Mouse (Mus musculus) Patski (cell line): ENCODE data around the gene Inip. TPM values are rescaled to one million over a fixed set of nuclear protein-coding genes. Genes with fewer than 3 reads are reported as not detected.

Experiments
- ATAC-seq: fragments of 100-300 bp; one replicate; pipeline ENCODE4 v1.8.0; 2021
- CTCF ChIA-PET: fragments of 350-600 bp; sonication (Branson Sonifier 250); formaldehyde crosslinking; loops from one replicate; lab custom pipeline; 2022; ENCODE audit warnings: inconsistent platforms; lab: Charles Lee
- POLR2A ChIA-PET: fragments of 350-600 bp; sonication (Branson Sonifier 250); formaldehyde crosslinking; loops from one replicate; lab custom pipeline; 2022; ENCODE audit warnings: antibody characterized with exemption, inconsistent platforms; lab: Charles Lee
- DNase-seq: peaks from one replicate; pipeline ENCODE4 v3.0.0-alpha.2; 2011; ENCODE audit warnings: low read depth, low spot score
- H3K27me3 ChIP-seq: fragments of 371-371 bp; one replicate; pipeline ENCODE4 v1.5.1; 2021
- CTCF ChIP-seq: fragments of 100-300 bp; IDR thresholded peaks from one replicate; pipeline ENCODE4 v1.5.1; 2021
- in situ Hi-C: fragments of 300-500 bp; cut with MboI; formaldehyde crosslinking; loops from 3 replicates; pipeline ENCODE4 v1.11.1; 2018; ENCODE audit warnings: low pct_unique_long_range_greater_than_20kb, mixed read lengths
- polyA plus RNA-seq: library from polyadenylated mRNA; unstranded; gene quantifications from one replicate; pipeline ENCODE4 v1.2.3, GENCODE M21; 2021

Gene Inip
- polyA plus RNA-seq, 1 experiment from 2014 or later = 11.1 TPM

DNA sequence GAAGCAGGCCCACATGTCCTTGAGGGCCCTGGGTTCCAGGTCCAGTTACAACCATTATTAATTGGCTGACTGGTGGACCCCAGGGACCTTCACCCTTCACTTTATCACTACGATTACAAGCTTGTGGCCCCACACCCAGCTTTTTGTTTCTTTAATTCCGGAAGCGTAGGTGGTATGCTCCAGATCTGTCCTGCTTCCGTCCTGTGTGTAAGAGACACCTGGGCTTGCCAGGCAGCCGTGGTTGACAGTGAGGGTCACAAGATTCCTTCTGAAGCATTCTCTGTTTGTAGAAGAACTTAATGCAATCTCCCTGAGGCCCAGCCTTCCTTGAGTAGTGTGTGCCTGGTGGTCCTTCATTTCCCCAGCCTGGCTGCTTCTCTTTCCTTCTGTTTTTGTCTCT lies 23.5 kb upstream of the Inip start:
- in situ Hi-C loops = no loop called here
- no peaks in the 10 kb centered on the region for H3K27me3 ChIP-seq
- DNase-seq (no peak), ATAC-seq (no peak)
- no peak for TF ChIP-seq CTCF
- ChIA-PET CTCF (interaction anchor here (1.3 kb wide), 1 partner anchor 10 kb away, joined by 4 read pairs; no protein-coding TSS in a partner anchor), POLR2A (interaction anchor here (1.8 kb wide), 1 partner anchor 19 kb away, joined by 8 read pairs; the partner anchor contains the start of gene Snx30)

DNA sequence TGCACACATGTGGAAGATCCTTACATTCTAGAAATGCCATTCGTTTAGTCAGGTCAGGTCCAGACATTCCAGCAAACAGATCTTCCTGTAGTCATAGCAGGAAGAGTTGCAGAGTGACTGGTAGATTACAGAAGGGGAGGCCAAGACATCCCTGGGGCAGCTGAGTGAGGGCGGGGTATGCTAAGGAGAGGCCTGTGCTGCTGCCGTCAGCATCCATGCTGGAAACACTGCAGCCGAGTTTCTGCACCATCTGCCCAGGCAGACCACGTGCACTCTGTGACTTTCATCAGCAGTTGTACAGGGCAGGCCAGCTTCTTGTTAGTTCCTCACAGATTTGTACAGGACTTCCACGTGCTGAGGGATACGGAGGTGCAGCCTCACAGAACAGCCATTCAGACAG lies 22.1 kb upstream of the Inip start:
- no peaks in the 10 kb centered on the region for H3K27me3 ChIP-seq
- CTCF ChIA-PET = interaction anchor here (0.6 to 2.2 kb wide), 4 partner anchors 8 to 38 kb away, joined by 3 to 6 read pairs (median 5); no protein-coding TSS in a partner anchor
- DNase-seq = no peak
- TF ChIP-seq CTCF = no peak
- in situ Hi-C loops = no loop called here
- POLR2A ChIA-PET = interaction anchor here (1.8 kb wide), 1 partner anchor 17 kb away, joined by 8 read pairs; the partner anchor contains the start of gene Snx30
- ATAC-seq = peak; percentile 94

DNA sequence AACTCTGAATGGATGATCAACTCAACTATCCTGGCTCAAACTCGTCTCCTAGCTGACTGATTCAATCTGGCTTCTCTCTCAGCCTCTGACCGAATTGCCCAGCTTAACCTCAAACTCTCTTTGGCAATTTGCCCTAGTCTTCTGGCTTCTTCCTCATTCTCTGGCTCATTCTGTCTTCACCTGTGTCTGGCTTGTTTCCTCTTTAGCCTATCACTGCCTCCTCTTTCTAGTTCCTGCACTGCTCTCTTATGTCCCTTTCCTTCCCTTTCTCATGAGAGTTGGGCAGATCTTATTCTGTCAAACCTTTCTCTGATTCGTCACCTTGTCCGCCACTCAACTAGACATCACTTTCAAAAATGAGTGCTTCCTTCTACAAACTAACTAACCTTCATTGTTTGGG lies 20.7 kb upstream of the Inip start:
- H3K27me3 ChIP-seq = no peaks in the 10 kb centered on the region
- ATAC-seq (no peak), DNase-seq (no peak)
- in situ Hi-C loops = no loop called here
- CTCF ChIA-PET = interaction anchor here (1.6 kb wide), 1 partner anchor 15 kb away, joined by 6 read pairs; no protein-coding TSS in a partner anchor
- POLR2A ChIA-PET = interaction anchor here (0.6 kb wide), 1 partner anchor 16 kb away, joined by 5 read pairs; no protein-coding TSS in a partner anchor
- TF ChIP-seq CTCF = no peak

DNA sequence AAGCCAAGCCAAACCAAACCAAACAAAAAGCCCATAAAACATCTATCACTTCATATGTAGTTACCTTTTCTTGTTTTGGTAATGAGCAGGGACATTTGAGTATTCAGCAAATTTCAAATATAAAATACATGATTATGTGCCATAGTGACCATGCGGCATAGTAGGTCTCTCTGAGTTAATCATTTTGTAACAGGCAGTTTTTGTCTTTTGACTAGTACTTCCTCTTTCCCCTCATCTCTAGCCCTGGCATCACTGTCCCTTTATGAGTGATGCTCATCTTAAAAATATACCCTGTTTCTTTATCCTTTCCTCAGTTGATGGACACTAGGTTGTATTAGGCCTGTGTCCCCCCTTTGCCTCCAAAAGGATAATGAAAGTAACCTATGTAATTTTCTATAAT lies 20.1 kb upstream of the Inip start:
- in situ Hi-C loops = no loop called here
- DNase-seq (no peak), ATAC-seq (no peak)
- ChIA-PET CTCF (no interaction called here), POLR2A (no interaction called here)
- H3K27me3 ChIP-seq = no peaks in the 10 kb centered on the region
- no peak for TF ChIP-seq CTCF

DNA sequence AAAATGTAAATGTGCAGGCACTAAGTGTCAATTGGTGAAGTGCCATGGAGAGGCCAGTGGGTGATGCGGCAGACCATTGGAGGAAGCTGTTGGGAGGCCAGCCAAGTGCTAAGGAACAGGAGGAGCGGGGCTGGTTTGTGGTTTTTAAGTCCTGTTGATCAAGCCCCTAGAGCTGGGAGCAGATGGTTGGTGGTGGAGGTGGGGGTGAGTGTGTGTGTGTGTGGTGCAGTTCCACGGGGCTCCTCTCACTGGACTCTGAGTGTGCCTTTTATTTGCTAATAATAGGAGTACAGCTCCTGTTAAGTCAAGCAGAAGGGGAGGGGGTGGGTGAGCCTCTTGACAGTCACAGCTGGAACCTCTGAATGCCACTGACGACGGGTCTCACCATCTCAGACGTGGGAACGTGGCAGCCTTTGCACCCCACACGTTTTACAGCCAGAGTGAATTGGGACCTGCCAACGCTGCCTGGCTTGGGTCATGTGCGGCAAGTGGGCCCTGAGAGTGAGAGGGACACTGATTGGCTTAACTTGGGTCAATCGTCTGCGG lies 18.2 kb upstream of the Inip start:
- ChIA-PET CTCF (interaction anchor here (0.7 to 2.8 kb wide), 3 partner anchors 11 to 52 kb away, joined by 3 to 12 read pairs (median 8); no protein-coding TSS in a partner anchor), POLR2A (interaction anchor here (5.7 kb wide), 1 partner anchor 14 kb away, joined by 25 read pairs; the partner anchor contains the start of gene Snx30)
- ATAC-seq = no peak

DNA sequence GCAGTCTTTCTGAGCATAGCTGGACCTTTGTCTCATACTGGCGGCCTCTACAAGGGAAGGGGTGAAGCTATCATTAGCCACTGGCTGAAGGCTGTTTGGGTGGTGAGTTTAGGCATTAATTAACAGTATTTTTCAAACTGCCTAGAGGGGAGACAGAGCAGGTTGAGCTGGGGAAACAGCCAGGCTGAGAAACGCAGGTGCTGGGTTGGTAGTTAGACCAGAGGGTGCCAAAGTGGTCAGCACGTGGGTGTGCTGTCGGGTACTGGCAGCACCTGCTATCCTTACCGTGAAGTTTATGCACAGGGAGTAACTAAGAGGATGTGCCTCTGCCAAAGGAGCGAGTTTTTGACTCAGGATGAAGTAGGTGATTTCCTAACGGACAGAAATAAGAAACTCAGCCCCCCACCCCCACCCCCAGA lies 17.7 kb upstream of the Inip start:
- ATAC-seq (no peak), DNase-seq (no peak)
- in situ Hi-C loops = no loop called here
- TF ChIP-seq CTCF = no peak
- CTCF ChIA-PET = interaction anchor here (0.7 to 2.8 kb wide), 3 partner anchors 11 to 53 kb away, joined by 3 to 12 read pairs (median 8); no protein-coding TSS in a partner anchor
- POLR2A ChIA-PET = interaction anchor here (5.7 kb wide), 1 partner anchor 13 kb away, joined by 25 read pairs; the partner anchor contains the start of gene Snx30
- no peaks in the 10 kb centered on the region for H3K27me3 ChIP-seq

More for the DNA sequence above, 18.2 kb upstream of the Inip start:
- no peaks in the 10 kb centered on the region for H3K27me3 ChIP-seq
- in situ Hi-C loops = no loop called here
- TF ChIP-seq CTCF = no peak
- DNase-seq = no peak

DNA sequence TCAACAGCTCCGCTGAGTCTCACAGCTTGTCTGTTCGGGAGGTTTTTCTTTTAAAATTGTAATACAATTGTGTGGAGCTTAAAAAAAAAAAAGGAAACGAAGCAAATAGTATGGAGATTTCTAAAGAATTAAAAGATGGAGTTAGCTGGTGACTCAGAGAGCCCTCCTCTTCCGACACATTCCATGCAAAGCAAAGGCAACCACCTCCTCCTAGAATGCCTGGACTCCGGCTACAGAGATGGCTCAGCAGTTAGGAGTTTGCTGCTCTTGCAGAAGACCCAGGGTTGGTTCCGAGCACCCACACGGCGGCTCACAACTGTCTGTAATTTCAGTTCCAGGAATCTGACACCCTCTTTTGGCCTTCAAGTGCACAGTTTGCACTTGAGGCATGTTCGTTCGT lies 17.1 kb upstream of the Inip start:
- ChIA-PET CTCF (interaction anchor here (1.7 to 2.8 kb wide), 2 partner anchors 12 to 53 kb away, joined by 8 to 12 read pairs; no protein-coding TSS in a partner anchor), POLR2A (interaction anchor here (5.7 kb wide), 1 partner anchor 13 kb away, joined by 25 read pairs; the partner anchor contains the start of gene Snx30)
- no peak for ATAC-seq
- TF ChIP-seq CTCF = no peak
- H3K27me3 ChIP-seq = no peaks in the 10 kb centered on the region
- in situ Hi-C loops = no loop called here
- DNase-seq = no peak

DNA sequence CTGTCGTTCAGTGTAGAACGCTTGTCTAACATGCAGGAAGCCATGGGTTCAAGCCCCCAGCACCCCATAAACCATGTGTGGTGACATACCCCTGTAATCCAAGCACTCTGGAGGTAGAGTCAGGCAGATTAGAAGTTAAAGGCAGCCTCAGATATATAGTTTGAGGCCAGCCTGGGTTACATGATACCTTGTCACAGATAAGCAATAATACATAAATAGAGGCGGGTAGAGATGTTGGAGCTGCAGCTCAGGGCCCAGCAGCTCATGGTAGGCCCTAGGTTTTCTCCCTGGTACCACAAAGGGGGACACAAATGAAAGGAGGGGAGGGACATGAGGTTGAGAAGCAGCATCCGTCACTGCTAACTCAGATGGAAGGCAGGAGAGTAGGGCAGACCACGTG lies 16.4 kb upstream of the Inip start:
- in situ Hi-C loops = no loop called here
- TF ChIP-seq CTCF = no peak
- ChIA-PET POLR2A (interaction anchor here (5.7 kb wide), 1 partner anchor 12 kb away, joined by 25 read pairs; the partner anchor contains the start of gene Snx30), CTCF (interaction anchor here (2.8 kb wide), 1 partner anchor 54 kb away, joined by 12 read pairs; no protein-coding TSS in a partner anchor)
- DNase-seq = no peak
- no peak for ATAC-seq
- no peaks in the 10 kb centered on the region for H3K27me3 ChIP-seq

DNA sequence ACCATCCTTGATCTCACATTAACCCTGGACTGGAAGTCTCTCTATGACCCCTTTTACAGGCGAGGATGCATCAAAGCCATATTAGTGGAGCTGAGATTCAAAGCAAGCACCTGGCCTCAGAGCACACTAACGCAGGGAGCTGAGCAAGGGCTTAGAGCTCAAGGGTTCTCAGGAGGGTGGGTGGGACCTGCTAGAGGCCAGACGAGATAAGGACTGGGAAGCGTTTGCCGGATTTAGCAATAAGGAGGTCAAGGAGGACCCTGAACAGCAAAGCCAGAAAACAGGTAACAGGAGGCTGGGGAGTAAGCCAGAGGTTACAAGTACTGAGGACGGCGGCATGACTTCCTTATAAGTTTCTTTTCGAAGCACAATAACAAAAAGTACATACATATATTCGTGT lies 15.1 kb upstream of the Inip start:
- POLR2A ChIA-PET = interaction anchor here (5.7 kb wide), 1 partner anchor 11 kb away, joined by 25 read pairs; the partner anchor contains the start of gene Snx30
- DNase-seq (no peak), ATAC-seq (no peak)
- H3K27me3 ChIP-seq = no peaks in the 10 kb centered on the region
- TF ChIP-seq CTCF = no peak
- in situ Hi-C loops = no loop called here
- CTCF ChIA-PET = interaction anchor here (1.1 to 2.4 kb wide), 2 partner anchors 33 to 54 kb away, joined by 3 to 8 read pairs; no protein-coding TSS in a partner anchor

DNA sequence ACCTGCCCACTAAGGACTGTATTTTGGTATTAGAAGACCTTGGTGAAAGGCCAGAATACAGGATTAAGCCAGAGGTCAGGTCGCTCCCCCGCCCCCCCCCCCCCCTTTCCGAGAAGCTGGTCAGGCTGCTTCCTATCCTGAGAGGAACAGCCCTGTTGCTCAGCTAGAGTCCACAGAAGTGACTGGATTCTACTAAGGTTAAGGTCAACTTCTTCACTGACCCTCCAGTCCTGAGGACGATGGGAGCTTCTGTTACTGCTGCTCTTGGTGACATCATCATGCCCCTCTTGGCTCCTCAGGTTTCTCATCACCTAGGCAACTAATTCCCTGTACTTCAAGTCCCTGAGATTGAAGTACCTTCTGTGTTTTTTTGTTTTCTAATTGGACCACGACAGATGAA lies 14.6 kb upstream of the Inip start:
- ChIA-PET CTCF (interaction anchor here (1.1 to 2.4 kb wide), 3 partner anchors 13 to 54 kb away, joined by 3 to 8 read pairs (median 4); no protein-coding TSS in a partner anchor), POLR2A (interaction anchor here (5.7 kb wide), 1 partner anchor 10 kb away, joined by 25 read pairs; the partner anchor contains the start of gene Snx30)
- in situ Hi-C loops = no loop called here

More for the DNA sequence above, 14.6 kb upstream of the Inip start:
- no peaks in the 10 kb centered on the region for H3K27me3 ChIP-seq
- DNase-seq = no peak
- no peak for TF ChIP-seq CTCF
- ATAC-seq = no peak
